Mouse (Mus musculus) adrenal gland, adult 2 months (tissue): Measurements from ENCODE around the gene Snx11. TPM values are rescaled to one million over a fixed set of nuclear protein-coding genes. Genes with fewer than 3 reads are reported as not detected.

Experiments
- DNase-seq: peaks from one replicate; pipeline ENCODE4 v3.0.0; 2021
- polyA plus RNA-seq: library from polyadenylated mRNA; depleted of rRNA; stranded (reverse); fragments of >200 nt; gene quantifications from 2 replicates; pipeline ENCODE4 v1.2.3, GENCODE M21; 2012
- total RNA-seq, 2 experiments: library from RNA; stranded (reverse); gene quantifications; 2 replicates each; pipeline ENCODE4 v1.2.3; 2021

Gene Snx11
- total and polyA plus RNA-seq, 3 experiments: 12.4 to 31.2 (median 22.7) TPM

- peak; percentile 20 for DNase-seq
Observed at GRCm38 (mm10) chr11:96762742-96763470, 14.5 kb downstream of the Snx11 start.

GRCm38 (mm10) chr11:96761984-96762383, 15.4 kb downstream of the Snx11 start:
- DNase-seq: no peak

- DNase-seq: peak; percentile 57
Observed at GRCm38 (mm10) chr11:96760042-96760441, 17.3 kb downstream of the Snx11 start.

GRCm38 (mm10) chr11:96758402-96758801, 19.0 kb downstream of the Snx11 start:
- no peak for DNase-seq

GRCm38 (mm10) chr11:96757421-96757820, 19.9 kb downstream of the Snx11 start:
- DNase-seq: no peak

GRCm38 (mm10) chr11:96755298-96755697, 22.1 kb downstream of the Snx11 start:
- DNase-seq: no peak

GRCm38 (mm10) chr11:96747555-96747954, 29.8 kb downstream of the Snx11 start:
- no peak for DNase-seq

- DNase-seq: no peak
Observed at GRCm38 (mm10) chr11:96746648-96747047, 30.7 kb downstream of the Snx11 start.

- no peak for DNase-seq
Observed at GRCm38 (mm10) chr11:96743891-96744290, 33.5 kb downstream of the Snx11 start.

- no peak for DNase-seq
Observed at GRCm38 (mm10) chr11:96743000-96743399, 34.4 kb downstream of the Snx11 start.

- no peak for DNase-seq
Observed at GRCm38 (mm10) chr11:96741995-96742394, 35.4 kb downstream of the Snx11 start.

GRCm38 (mm10) chr11:96740796-96741195, 36.6 kb downstream of the Snx11 start:
- DNase-seq: no peak

GRCm38 (mm10) chr11:96737673-96738471, 39.5 kb downstream of the Snx11 start:
- no peak for DNase-seq

- no peak for DNase-seq
Observed at GRCm38 (mm10) chr11:96736361-96736760, 41.0 kb downstream of the Snx11 start.

- peak; percentile 62 for DNase-seq
Observed at GRCm38 (mm10) chr11:96735908-96736307, 41.5 kb downstream of the Snx11 start.

GRCm38 (mm10) chr11:96732657-96733056, 44.7 kb downstream of the Snx11 start:
- no peak for DNase-seq

- DNase-seq: no peak
Observed at GRCm38 (mm10) chr11:96730327-96730726, 47.0 kb downstream of the Snx11 start.

GRCm38 (mm10) chr11:96729462-96729861, 47.9 kb downstream of the Snx11 start:
- DNase-seq: no peak

- DNase-seq: no peak
Observed at GRCm38 (mm10) chr11:96728577-96728976, 48.8 kb downstream of the Snx11 start.

- DNase-seq: no peak
Observed at GRCm38 (mm10) chr11:96725833-96726232, 51.5 kb downstream of the Snx11 start.

GRCm38 (mm10) chr11:96718609-96719008, 58.8 kb downstream of the Snx11 start:
- DNase-seq: no peak
